Mouse (Mus musculus): Measurements from ENCODE around the gene Gm17416. TPM values are rescaled to one million over a fixed set of nuclear protein-coding genes. Genes with fewer than 3 reads are reported as not detected.

The Gm17416 gene
- polyA plus RNA-seq, 1 experiment from 2014 or later, result not detected

DNA sequence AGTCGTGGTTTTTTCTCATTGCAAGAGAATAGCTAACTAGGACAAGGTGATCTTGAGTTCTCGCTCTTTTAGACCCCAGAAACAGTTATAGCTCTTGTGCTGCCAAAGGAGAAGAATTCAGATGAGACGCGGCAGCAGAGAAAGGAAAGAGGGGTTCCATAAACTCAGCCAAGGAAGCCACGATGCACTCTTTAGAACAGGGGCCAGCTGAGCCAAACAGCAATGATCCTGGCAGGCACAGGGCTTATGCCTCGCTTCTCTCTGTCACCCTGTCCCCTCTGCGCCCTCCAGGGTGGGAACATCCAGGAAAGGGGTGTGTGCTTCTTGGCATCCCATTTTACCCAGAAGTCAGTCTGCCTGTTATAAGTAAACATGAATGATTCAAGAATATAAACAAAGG is 30.2 kb downstream of the Gm17416 start, which contains the start of gene Defb45:
Gene Defb45 (minus strand): TSS at position 101 of the 400 bp plus-strand sequence.
- 50% methylated on average over 7 of the region's 7 CpGs for WGBS
- H3K9me3 ChIP-seq (ENCODE audit: control insufficient read depth), result no peaks in the 10 kb centered on the region
- H3K27me3 ChIP-seq (replicated peaks; ENCODE audit: control insufficient read depth, insufficient read depth, low read length), result no peaks in the 10 kb centered on the region
- no peak within 1 kb of the TSS for H3K27ac ChIP-seq (ENCODE audit: low read depth, low read length)
- H3K4me3 ChIP-seq (ENCODE audit: low read depth, low read length), result no peak within 1 kb of the TSS
- H3K4me1 ChIP-seq (replicated peaks; ENCODE audit: control insufficient read depth, insufficient read depth, low read length), result no peaks in the 10 kb centered on the region
- H3K36me3 ChIP-seq (ENCODE audit: control insufficient read depth, insufficient read depth), result no peaks in the 10 kb centered on the region
- no peak for ATAC-seq
- H3K4me2 ChIP-seq (replicated peaks; ENCODE audit: low read depth), result no peak within 1 kb of the TSS
- TF ChIP-seq CTCF (IDR thresholded peaks at IDR 0.05; ENCODE audit: low read depth), result no peak
- no peak within 1 kb of the TSS for H3K9ac ChIP-seq (ENCODE audit: low read depth, low read length)

DNA sequence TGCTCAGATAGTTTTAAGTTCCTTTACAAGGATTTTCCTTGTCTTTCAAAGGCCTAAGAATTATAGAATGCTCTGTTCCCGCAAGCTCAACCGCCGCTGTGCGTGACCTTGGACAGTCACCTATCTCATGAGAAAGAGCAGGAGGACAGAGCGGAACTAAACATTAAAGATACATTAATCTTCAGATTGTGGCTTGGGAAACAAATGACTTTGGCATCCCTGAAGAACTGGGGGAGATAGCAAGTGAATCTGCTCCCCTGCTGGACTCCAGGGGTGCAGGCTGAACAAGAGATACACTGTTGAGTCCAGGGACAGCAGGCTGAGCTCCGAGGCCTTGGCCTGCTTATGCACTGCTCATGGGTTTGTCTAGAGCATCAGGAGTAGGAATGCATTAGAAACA is 30.9 kb downstream of the Gm17416 start:
- Histone ChIP-seq H3K4me1 (replicated peaks; ENCODE audit: control insufficient read depth, insufficient read depth, low read length) (no peaks in the 10 kb centered on the region), H3K27me3 (replicated peaks; ENCODE audit: control insufficient read depth, insufficient read depth, low read length) (no peaks in the 10 kb centered on the region), H3K27ac (ENCODE audit: low read depth, low read length) (no peak overlapping the region), H3K4me3 (ENCODE audit: low read depth, low read length) (no peak overlapping the region), H3K9ac (ENCODE audit: low read depth, low read length) (no peak overlapping the region), H3K9me3 (ENCODE audit: control insufficient read depth) (no peaks in the 10 kb centered on the region), H3K4me2 (replicated peaks; ENCODE audit: low read depth) (no peak overlapping the region), H3K36me3 (ENCODE audit: control insufficient read depth, insufficient read depth) (no peaks in the 10 kb centered on the region)
- ATAC-seq, result no peak
- no peak for TF ChIP-seq CTCF (IDR thresholded peaks at IDR 0.05; ENCODE audit: low read depth)
- WGBS, result 76% methylated on average over 6 of the region's 6 CpGs

DNA sequence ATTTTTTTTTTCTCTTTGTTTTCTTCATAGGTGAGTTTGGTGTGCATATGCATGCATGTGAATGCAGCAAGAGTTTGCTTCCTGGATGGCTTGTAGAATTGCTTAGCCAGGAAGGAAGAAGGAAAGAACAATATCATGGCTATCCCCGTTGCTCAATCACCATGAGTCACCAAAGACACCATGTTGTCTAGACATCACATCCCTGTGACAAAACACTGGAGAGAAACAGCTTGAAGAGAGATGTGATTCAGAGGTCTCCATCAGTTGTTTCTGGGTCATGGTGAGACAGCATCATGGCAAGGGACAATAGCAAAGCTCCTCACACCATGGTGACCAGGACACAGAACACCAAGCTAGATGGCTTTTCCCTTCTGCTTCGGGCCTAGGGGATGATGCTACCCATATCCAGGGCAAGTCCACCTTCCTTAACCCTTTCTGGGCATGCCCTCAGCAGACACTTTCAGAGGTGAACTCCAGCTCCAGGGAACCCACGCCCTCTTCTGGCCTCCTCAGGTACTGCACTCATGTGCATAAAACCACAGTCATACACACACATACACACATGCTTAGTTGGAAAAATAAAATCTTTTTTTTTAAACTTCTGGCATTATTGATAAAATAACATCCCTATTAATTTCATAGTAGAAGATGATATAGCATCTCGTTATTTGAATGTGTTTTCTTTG is 32.3 kb downstream of the Gm17416 start:
- peak; percentile 51 for TF ChIP-seq CTCF (IDR thresholded peaks at IDR 0.05; ENCODE audit: low read depth)
- Histone ChIP-seq H3K9ac (ENCODE audit: low read depth, low read length) (no peak overlapping the region), H3K36me3 (ENCODE audit: control insufficient read depth, insufficient read depth) (no peaks in the 10 kb centered on the region), H3K27ac (ENCODE audit: low read depth, low read length) (no peak overlapping the region), H3K4me3 (ENCODE audit: low read depth, low read length) (no peak overlapping the region), H3K27me3 (replicated peaks; ENCODE audit: control insufficient read depth, insufficient read depth, low read length) (no peaks in the 10 kb centered on the region), H3K4me2 (replicated peaks; ENCODE audit: low read depth) (no peak overlapping the region), H3K9me3 (ENCODE audit: control insufficient read depth) (no peaks in the 10 kb centered on the region), H3K4me1 (replicated peaks; ENCODE audit: control insufficient read depth, insufficient read depth, low read length) (no peaks in the 10 kb centered on the region)
- no peak for ATAC-seq
- 71% methylated on average over 4 of the region's 4 CpGs for WGBS

DNA sequence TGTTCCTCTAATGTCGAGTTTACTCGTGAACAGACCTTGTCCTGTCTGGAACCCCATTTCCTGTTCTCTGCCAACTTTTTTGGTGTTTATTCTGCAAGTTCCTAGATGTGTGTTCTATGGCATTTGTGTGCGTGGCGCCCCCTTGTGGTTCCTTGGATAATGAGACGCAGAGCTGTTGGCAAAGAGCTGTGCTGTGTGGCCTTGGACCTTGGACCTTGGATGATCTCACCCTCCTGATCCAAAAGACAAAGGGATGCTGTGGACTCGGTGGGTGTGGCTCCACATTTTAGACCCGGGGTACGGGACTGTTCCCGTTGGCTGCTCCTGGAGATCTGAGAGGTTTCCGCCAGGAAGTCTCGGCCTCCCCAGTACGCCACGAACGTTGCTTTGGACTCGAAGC is 34.9 kb downstream of the Gm17416 start, which contains the start of gene Defb36:
Gene Defb36 (plus strand): TSS at position 271 of the 400 bp plus-strand sequence.
- no peak within 1 kb of the TSS for H3K27ac ChIP-seq (ENCODE audit: low read depth, low read length)
- peak; percentile 71 for TF ChIP-seq CTCF (IDR thresholded peaks at IDR 0.05; ENCODE audit: low read depth)
- 83% methylated on average over 15 of the region's 15 CpGs for WGBS
- H3K36me3 ChIP-seq (ENCODE audit: control insufficient read depth, insufficient read depth), result no peaks in the 10 kb centered on the region
- peak; percentile 61 for ATAC-seq
- H3K4me2 ChIP-seq (replicated peaks; ENCODE audit: low read depth), result no peak within 1 kb of the TSS
- no peak within 1 kb of the TSS for H3K9ac ChIP-seq (ENCODE audit: low read depth, low read length)
- H3K9me3 ChIP-seq (ENCODE audit: control insufficient read depth), result no peaks in the 10 kb centered on the region
- H3K4me1 ChIP-seq (replicated peaks; ENCODE audit: control insufficient read depth, insufficient read depth, low read length), result no peaks in the 10 kb centered on the region
- no peak within 1 kb of the TSS for H3K4me3 ChIP-seq (ENCODE audit: low read depth, low read length)
- no peaks in the 10 kb centered on the region for H3K27me3 ChIP-seq (replicated peaks; ENCODE audit: control insufficient read depth, insufficient read depth, low read length)

DNA sequence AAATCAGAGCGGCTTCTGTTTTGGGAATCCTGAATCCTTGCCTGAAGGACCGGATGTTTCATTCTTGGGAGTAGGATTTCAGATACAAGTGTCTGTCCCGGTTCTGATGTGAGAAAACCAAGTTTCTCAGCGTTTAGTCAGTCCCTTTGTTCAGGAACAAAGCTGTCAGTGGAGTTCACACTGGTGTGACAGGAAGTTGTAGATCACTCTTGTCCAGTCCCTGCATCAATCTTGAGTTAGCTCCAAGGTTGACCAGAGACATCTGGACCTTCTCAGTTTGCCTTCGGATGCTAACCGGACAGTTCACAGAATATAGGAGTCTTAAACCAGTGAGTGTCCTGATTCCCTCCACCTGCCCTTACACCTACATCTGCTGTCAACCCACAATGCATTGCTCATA is 38.6 kb downstream of the Gm17416 start:
- no peak overlapping the region for H3K9ac ChIP-seq (ENCODE audit: low read depth, low read length)
- H3K4me3 ChIP-seq (ENCODE audit: low read depth, low read length), result no peak overlapping the region
- no peak overlapping the region for H3K4me2 ChIP-seq (replicated peaks; ENCODE audit: low read depth)
- WGBS, result 58% methylated on average over 6 of the region's 6 CpGs
- ATAC-seq, result no peak
- H3K27me3 ChIP-seq (replicated peaks; ENCODE audit: control insufficient read depth, insufficient read depth, low read length), result no peaks in the 10 kb centered on the region
- no peak for TF ChIP-seq CTCF (IDR thresholded peaks at IDR 0.05; ENCODE audit: low read depth)
- no peak overlapping the region for H3K27ac ChIP-seq (ENCODE audit: low read depth, low read length)
- no peaks in the 10 kb centered on the region for H3K9me3 ChIP-seq (ENCODE audit: control insufficient read depth)
- no peaks in the 10 kb centered on the region for H3K36me3 ChIP-seq (ENCODE audit: control insufficient read depth, insufficient read depth)
- no peaks in the 10 kb centered on the region for H3K4me1 ChIP-seq (replicated peaks; ENCODE audit: control insufficient read depth, insufficient read depth, low read length)

DNA sequence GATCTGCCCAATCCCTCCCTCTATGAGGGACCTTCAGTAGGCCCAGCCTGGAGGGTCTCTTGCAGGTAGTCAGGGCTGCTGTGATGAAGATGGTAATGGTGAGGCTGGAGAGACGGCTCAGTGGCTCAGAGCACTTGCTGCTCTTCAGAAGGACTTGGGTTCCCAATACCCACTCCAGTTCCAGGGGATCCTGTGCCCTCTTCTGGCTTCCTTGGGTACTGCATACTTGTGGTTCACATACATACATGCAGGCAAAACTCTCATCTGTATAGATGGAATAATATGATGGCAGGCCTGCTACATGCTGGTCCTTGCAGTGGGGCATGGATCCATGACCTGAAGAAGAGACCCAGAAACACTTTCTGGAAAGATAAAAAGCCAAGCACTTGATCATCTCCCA is 39.6 kb downstream of the Gm17416 start:
- no peak overlapping the region for H3K27ac ChIP-seq (ENCODE audit: low read depth, low read length)
- no peaks in the 10 kb centered on the region for H3K36me3 ChIP-seq (ENCODE audit: control insufficient read depth, insufficient read depth)
- no peak overlapping the region for H3K9ac ChIP-seq (ENCODE audit: low read depth, low read length)
- H3K27me3 ChIP-seq (replicated peaks; ENCODE audit: control insufficient read depth, insufficient read depth, low read length), result no peaks in the 10 kb centered on the region
- ATAC-seq, result no peak
- 0 out of 2 replicates have a peak, but pooled peaks have one; percentile 6 for TF ChIP-seq CTCF (IDR thresholded peaks at IDR 0.05; ENCODE audit: low read depth)
- no peak overlapping the region for H3K4me3 ChIP-seq (ENCODE audit: low read depth, low read length)
- WGBS, result 100% methylated on average over 1 of the region's 1 CpGs
- no peaks in the 10 kb centered on the region for H3K4me1 ChIP-seq (replicated peaks; ENCODE audit: control insufficient read depth, insufficient read depth, low read length)
- no peak overlapping the region for H3K4me2 ChIP-seq (replicated peaks; ENCODE audit: low read depth)
- H3K9me3 ChIP-seq (ENCODE audit: control insufficient read depth), result no peaks in the 10 kb centered on the region

Measured in intestine, postnatal 0 days (tissue).